Mouse (Mus musculus): ENCODE results near the gene Ahctf1. TPM values are rescaled to one million over a fixed set of nuclear protein-coding genes. Genes with fewer than 3 reads are reported as not detected.

The Ahctf1 gene
- polyA plus RNA-seq, 1 experiment from 2014 or later = 17.0 TPM

DNA sequence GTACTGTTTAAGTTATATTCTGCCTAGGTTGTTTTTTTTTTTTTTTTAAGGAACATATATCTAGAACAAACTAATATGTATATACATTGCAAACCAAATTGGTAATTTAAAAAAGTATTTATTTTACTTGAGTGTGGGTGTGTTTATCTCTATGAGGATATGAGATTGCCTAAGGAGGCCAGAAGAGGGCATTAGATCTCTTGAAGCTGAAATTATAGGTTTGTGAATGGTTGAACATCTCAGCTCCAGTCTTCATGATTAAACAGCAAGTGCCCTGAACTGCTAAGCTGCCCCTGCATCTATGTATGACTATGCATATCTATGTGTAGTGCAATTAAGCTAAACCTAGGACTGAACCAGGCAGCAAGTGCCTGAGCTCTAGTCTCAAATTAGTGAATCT is 4.7 kb downstream of the Ahctf1 start:
- no peak for ATAC-seq (ENCODE audit: low FRiP score, low read depth)
- Histone ChIP-seq H3K9me3 (no peaks in the 10 kb centered on the region), H3K4me3 (no peak overlapping the region), H3K36me3 (peaks cover 41% of the 10 kb centered on the region), H3K9ac (no peak overlapping the region), H3K4me2 (no peak overlapping the region), H3K4me1 (replicated peaks) (peaks cover 19% of the 10 kb centered on the region), H3K27ac (replicated peaks) (no peak overlapping the region), H3K27me3 (no peaks in the 10 kb centered on the region)

- WGBS = 82% methylated on average over 4 of the region's 4 CpGs
- Histone ChIP-seq H3K4me3 (no peak overlapping the region), H3K9ac (no peak overlapping the region), H3K9me3 (no peaks in the 10 kb centered on the region), H3K36me3 (peaks cover 77% of the 10 kb centered on the region), H3K4me2 (no peak overlapping the region), H3K27ac (replicated peaks) (no peak overlapping the region), H3K4me1 (replicated peaks) (no peaks in the 10 kb centered on the region), H3K27me3 (no peaks in the 10 kb centered on the region)
- no peak for ATAC-seq (ENCODE audit: low FRiP score, low read depth)
Measured at GRCm38 (mm10) chr1:179787281-179787680, 16.2 kb downstream of the Ahctf1 start.

- H3K27me3 ChIP-seq = no peaks in the 10 kb centered on the region
- no peak for ATAC-seq (ENCODE audit: low FRiP score, low read depth)
- no peak overlapping the region for H3K27ac ChIP-seq (replicated peaks)
- H3K36me3 ChIP-seq = peaks cover 73% of the 10 kb centered on the region
- H3K4me2 ChIP-seq = no peak overlapping the region
- no peaks in the 10 kb centered on the region for H3K4me1 ChIP-seq (replicated peaks)
- 84% methylated on average over 5 of the region's 5 CpGs for WGBS
- no peak overlapping the region for H3K9ac ChIP-seq
- no peak overlapping the region for H3K4me3 ChIP-seq
- H3K9me3 ChIP-seq = no peaks in the 10 kb centered on the region
Measured at GRCm38 (mm10) chr1:179785502-179785901, 18.0 kb downstream of the Ahctf1 start.

DNA sequence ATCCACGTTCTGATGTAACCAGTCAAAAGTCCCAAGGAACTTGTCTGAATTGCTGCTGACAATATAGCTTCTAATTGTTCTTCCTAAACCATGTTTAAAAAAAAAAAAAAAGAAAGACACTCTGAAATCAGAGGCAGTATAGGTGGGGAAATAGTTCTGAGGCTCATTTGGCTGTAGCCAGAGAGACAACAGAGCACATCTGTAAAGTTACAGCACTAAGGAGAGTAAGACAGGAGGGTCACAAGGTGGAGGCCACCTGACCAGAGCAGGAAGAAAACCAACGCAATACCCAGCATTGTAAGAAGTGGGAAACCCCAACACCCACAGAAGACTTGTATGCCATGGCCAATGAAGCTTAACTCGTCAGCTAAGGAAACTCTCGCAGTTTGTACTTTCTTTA is 19.4 kb downstream of the Ahctf1 start:
- WGBS = 90% methylated on average over 4 of the region's 4 CpGs
- no peak for ATAC-seq (ENCODE audit: low FRiP score, low read depth)
- Histone ChIP-seq H3K27me3 (no peaks in the 10 kb centered on the region), H3K4me3 (no peak overlapping the region), H3K9me3 (no peaks in the 10 kb centered on the region), H3K9ac (no peak overlapping the region), H3K4me2 (no peak overlapping the region), H3K36me3 (peaks cover 72% of the 10 kb centered on the region), H3K4me1 (replicated peaks) (no peaks in the 10 kb centered on the region), H3K27ac (replicated peaks) (no peak overlapping the region)

GRCm38 (mm10) chr1:179776831-179777230 is 26.6 kb downstream of the Ahctf1 start:
- H3K4me1 ChIP-seq (replicated peaks) = no peaks in the 10 kb centered on the region
- no peaks in the 10 kb centered on the region for H3K27me3 ChIP-seq
- no peak for ATAC-seq (ENCODE audit: low FRiP score, low read depth)
- no peak overlapping the region for H3K4me2 ChIP-seq
- 96% methylated on average over 8 of the region's 8 CpGs for WGBS
- peaks cover 78% of the 10 kb centered on the region for H3K36me3 ChIP-seq
- H3K4me3 ChIP-seq = no peak overlapping the region
- H3K27ac ChIP-seq (replicated peaks) = no peak overlapping the region
- no peak overlapping the region for H3K9ac ChIP-seq
- H3K9me3 ChIP-seq = no peaks in the 10 kb centered on the region

DNA sequence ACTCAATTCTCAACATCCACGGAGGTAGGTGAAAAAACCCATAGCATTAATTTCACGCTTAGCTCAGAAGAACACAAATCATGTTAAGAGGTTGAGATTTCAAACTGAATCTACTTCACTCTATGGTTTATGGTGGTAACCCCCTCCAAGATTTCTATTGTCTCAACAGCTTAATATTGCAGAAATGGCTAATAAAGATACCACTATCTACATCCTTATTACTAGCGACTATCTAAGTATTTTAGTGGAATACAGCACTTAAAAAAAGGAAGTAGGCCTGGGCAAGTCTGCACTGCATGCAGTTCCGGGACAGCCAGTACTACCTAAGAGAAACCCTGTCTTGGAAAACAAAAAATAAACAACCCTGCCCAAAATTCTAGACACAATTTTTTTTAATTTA is 42.9 kb downstream of the Ahctf1 start:
- no peak overlapping the region for H3K4me3 ChIP-seq
- H3K27ac ChIP-seq (replicated peaks) = no peak overlapping the region
- H3K4me1 ChIP-seq (replicated peaks) = no peaks in the 10 kb centered on the region
- no peaks in the 10 kb centered on the region for H3K9me3 ChIP-seq
- no peaks in the 10 kb centered on the region for H3K27me3 ChIP-seq
- H3K4me2 ChIP-seq = no peak overlapping the region
- ATAC-seq (ENCODE audit: low FRiP score, low read depth) = no peak
- H3K9ac ChIP-seq = no peak overlapping the region
- peaks cover 72% of the 10 kb centered on the region for H3K36me3 ChIP-seq
- WGBS = 94% methylated on average over 4 of the region's 4 CpGs

DNA sequence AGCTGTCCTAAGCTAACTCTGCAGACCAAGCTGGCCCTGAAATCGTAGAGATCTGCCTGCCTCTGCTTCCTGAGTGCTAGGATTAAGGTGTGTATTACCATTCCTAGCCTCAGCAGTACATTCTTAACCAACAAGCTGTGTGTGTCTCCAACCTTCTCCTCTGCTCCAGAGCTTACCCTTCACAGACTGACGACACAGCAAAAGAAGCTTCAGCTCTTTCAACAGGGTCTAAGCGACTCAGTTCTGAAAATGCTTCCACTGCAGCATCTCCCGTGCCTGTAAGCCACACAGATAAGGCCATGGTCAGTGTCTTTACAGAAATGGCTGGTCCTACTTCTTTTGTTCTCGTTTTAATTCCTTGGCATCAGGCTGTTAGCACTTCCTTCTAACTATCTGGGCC is 43.4 kb downstream of the Ahctf1 start:
- Histone ChIP-seq H3K4me2 (no peak overlapping the region), H3K9me3 (no peaks in the 10 kb centered on the region), H3K4me1 (replicated peaks) (no peaks in the 10 kb centered on the region), H3K4me3 (no peak overlapping the region), H3K27ac (replicated peaks) (no peak overlapping the region), H3K9ac (no peak overlapping the region), H3K27me3 (no peaks in the 10 kb centered on the region), H3K36me3 (peaks cover 73% of the 10 kb centered on the region)
- no peak for ATAC-seq (ENCODE audit: low FRiP score, low read depth)
- 95% methylated on average over 5 of the region's 5 CpGs for WGBS

DNA sequence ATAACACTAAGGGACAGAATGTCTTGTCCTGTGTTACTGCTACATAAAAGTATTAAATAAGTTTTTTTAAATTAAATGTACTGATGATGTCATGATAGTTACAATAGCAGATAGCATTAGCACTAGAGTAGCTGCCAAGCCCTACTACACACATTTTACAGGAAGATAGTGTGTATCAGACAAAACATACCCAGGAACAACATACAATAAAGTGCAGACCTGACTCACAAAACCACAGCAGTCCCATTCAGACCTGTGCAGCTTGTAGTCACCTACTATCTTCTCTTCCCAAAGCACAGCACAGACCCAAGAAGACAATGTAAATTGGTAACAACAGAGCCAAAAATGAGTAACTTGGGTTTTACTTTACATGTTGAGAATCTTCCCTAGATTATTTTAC is 47.0 kb downstream of the Ahctf1 start:
- H3K4me2 ChIP-seq = no peak overlapping the region
- no peak overlapping the region for H3K4me3 ChIP-seq
- H3K9me3 ChIP-seq = no peaks in the 10 kb centered on the region
- peaks cover 68% of the 10 kb centered on the region for H3K36me3 ChIP-seq
- H3K27me3 ChIP-seq = no peaks in the 10 kb centered on the region
- H3K27ac ChIP-seq (replicated peaks) = no peak overlapping the region
- H3K9ac ChIP-seq = no peak overlapping the region
- no peak for ATAC-seq (ENCODE audit: low FRiP score, low read depth)
- no peaks in the 10 kb centered on the region for H3K4me1 ChIP-seq (replicated peaks)

- no peak overlapping the region for H3K9ac ChIP-seq
- no peak overlapping the region for H3K4me3 ChIP-seq
- 93% methylated on average over 8 of the region's 8 CpGs for WGBS
- no peak overlapping the region for H3K4me2 ChIP-seq
- no peaks in the 10 kb centered on the region for H3K9me3 ChIP-seq
- H3K27me3 ChIP-seq = no peaks in the 10 kb centered on the region
- no peaks in the 10 kb centered on the region for H3K4me1 ChIP-seq (replicated peaks)
- no peak overlapping the region for H3K27ac ChIP-seq (replicated peaks)
- ATAC-seq (ENCODE audit: low FRiP score, low read depth) = no peak
- H3K36me3 ChIP-seq = peaks cover 52% of the 10 kb centered on the region
Measured at GRCm38 (mm10) chr1:179753006-179753405, 50.5 kb downstream of the Ahctf1 start.

GRCm38 (mm10) chr1:179752276-179752675 is 51.2 kb downstream of the Ahctf1 start:
- no peaks in the 10 kb centered on the region for H3K9me3 ChIP-seq
- H3K27ac ChIP-seq (replicated peaks) = no peak overlapping the region
- H3K36me3 ChIP-seq = peaks cover 55% of the 10 kb centered on the region
- ATAC-seq (ENCODE audit: low FRiP score, low read depth) = no peak
- 93% methylated on average over 11 of the region's 11 CpGs for WGBS
- no peaks in the 10 kb centered on the region for H3K4me1 ChIP-seq (replicated peaks)
- H3K27me3 ChIP-seq = no peaks in the 10 kb centered on the region
- H3K4me2 ChIP-seq = no peak overlapping the region
- no peak overlapping the region for H3K9ac ChIP-seq
- H3K4me3 ChIP-seq = no peak overlapping the region

DNA sequence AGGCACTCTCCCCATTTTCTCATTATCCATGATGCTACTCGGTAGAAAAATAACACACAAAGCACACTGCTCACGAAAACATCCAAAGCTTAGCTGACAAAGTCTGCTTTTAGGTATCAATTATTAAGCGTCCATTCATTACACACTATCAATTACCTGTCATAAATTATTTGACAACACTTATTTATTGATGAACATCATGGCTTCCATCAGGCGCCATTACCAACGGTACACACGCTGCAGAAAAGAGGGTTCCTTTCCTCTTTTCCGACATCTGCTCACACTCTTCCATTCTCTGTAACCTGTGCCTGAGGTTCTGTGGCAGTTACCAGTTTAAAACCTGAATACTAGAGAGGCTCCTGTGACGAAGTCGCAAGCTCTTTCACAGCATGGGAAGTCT is 58.3 kb downstream of the Ahctf1 start, which contains the start of gene Kif28:
TSS of gene Kif28 (minus strand) at position 101 of the 400 bp plus-strand sequence.
- Histone ChIP-seq H3K27me3 (no peaks in the 10 kb centered on the region), H3K4me3 (no peak within 1 kb of the TSS), H3K9ac (no peak within 1 kb of the TSS), H3K4me2 (no peak within 1 kb of the TSS), H3K4me1 (replicated peaks) (no peaks in the 10 kb centered on the region), H3K36me3 (peaks cover 35% of the 10 kb centered on the region), H3K27ac (replicated peaks) (no peak within 1 kb of the TSS), H3K9me3 (no peaks in the 10 kb centered on the region)
- no peak for ATAC-seq (ENCODE audit: low FRiP score, low read depth)
- WGBS = 94% methylated on average over 9 of the region's 9 CpGs

DNA sequence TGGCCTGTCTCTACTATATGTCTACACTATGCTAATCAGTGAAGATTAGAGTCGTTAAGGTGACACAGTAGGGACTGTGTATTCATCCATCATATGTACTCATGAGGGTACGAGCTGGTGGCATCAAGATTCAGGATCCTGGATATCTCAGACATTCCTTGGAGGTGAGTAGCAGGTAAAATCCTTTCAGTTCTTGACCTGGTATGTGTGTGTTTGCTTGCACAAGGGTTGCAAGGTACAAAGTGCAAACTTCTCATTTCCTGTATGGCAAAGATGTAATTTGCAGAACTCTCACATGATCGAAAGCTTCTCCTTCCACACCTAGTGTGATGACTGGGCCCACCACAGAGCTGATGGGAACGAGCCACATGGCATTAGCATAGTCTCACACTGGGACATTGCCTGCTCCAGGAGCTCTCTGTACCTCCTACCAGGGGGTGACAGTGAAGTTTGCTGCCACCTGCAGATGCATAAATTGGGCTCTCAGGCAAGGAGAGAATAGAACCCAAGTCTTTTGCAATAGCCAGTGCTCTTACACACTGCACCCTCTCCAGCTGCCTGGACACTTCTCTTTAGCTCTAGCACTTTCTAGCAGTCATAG is 59.8 kb downstream of the Ahctf1 start:
- Histone ChIP-seq H3K4me1 (replicated peaks) (no peaks in the 10 kb centered on the region), H3K9me3 (no peaks in the 10 kb centered on the region), H3K9ac (no peak overlapping the region), H3K27me3 (no peaks in the 10 kb centered on the region), H3K36me3 (peaks cover 35% of the 10 kb centered on the region), H3K4me3 (no peak overlapping the region), H3K4me2 (no peak overlapping the region), H3K27ac (replicated peaks) (no peak overlapping the region)
- ATAC-seq (ENCODE audit: low FRiP score, low read depth) = no peak
- WGBS = 79% methylated on average over 4 of the region's 4 CpGs

DNA sequence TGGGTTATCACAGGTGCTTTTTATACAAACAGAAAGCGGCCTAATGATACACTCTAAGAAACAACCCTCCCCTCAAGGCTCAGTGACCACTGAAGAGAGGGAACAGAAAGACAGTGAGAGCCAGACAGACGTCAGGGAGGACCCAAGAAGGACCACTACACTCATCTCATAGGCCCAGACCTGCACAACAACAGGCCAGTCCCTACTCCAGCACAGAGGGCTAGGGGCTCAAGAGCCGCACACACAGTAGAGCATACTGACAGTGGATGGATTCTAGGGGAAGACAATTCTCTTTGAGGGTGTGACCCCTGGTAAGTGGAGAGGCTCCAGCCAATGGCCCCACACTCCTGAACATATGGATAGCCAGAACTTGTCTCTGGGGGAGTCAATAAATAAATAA is 67.0 kb downstream of the Ahctf1 start:
- H3K27me3 ChIP-seq = no peaks in the 10 kb centered on the region
- H3K36me3 ChIP-seq = no peaks in the 10 kb centered on the region
- H3K9me3 ChIP-seq = no peaks in the 10 kb centered on the region
- WGBS = 85% methylated on average over 3 of the region's 3 CpGs
- no peak overlapping the region for H3K27ac ChIP-seq (replicated peaks)
- H3K4me2 ChIP-seq = no peak overlapping the region
- no peak overlapping the region for H3K9ac ChIP-seq
- no peak for ATAC-seq (ENCODE audit: low FRiP score, low read depth)
- no peaks in the 10 kb centered on the region for H3K4me1 ChIP-seq (replicated peaks)
- H3K4me3 ChIP-seq = no peak overlapping the region
